14 mouse cellular contexts compared by ENCODE assay signal in genomic region chr14:14631750-14632149, GRCm38 (mm10).
DNase-seq lines count a peak whose midpoint lies in the region; ATAC-seq and TF ChIP-seq lines count a peak whose summit lies in the region.
"Had no signal": no experiment of that assay in that cellular context is flagged by ENCODE, and none has a peak within 500 bp of the region (broad histone marks: within the 10 kb centered on the region; RNA-seq: fewer than 3 reads in every experiment).

No protein-coding gene starts in this region.

- intact Hi-C loops in gastrocnemius, postnatal 14 days (cut with DNase I; ENCODE audit: low total_unique reads): no loop called here

- H3K4me2 ChIP-seq in midbrain, embryonic 14.5 days (ENCODE audit: low read length): no peak overlapping the region
- H3K4me2 ChIP-seq in midbrain, postnatal 0 days (ENCODE audit: low read depth, low read length, poor library complexity, severe bottlenecking): no peak overlapping the region
- H3K4me2 ChIP-seq in myocyte (ENCODE audit: low read depth): peak overlapping the region; percentile 89

- H3K79me2 ChIP-seq in myocyte (ENCODE audit: control insufficient read depth, insufficient read depth): no peaks in the 10 kb centered on the region

- 0 out of 2 replicates have a peak, but pooled peaks have one; percentile 21 for ATAC-seq in midbrain, embryonic 14.5 days (ENCODE audit: low FRiP score, low TSS enrichment)
- no peak for ATAC-seq in midbrain, postnatal 0 days (ENCODE audit: low FRiP score)

- H3ac ChIP-seq in myocyte (ENCODE audit: control insufficient read depth, insufficient read length): no peak overlapping the region

- no peaks in the 10 kb centered on the region for H3K9me3 ChIP-seq in midbrain, embryonic 14.5 days (ENCODE audit: control insufficient read depth, low read length)
- H3K9me3 ChIP-seq in midbrain, postnatal 0 days (ENCODE audit: low read length): no peaks in the 10 kb centered on the region
- H3K9me3 ChIP-seq: embryonic facial prominence, embryonic 12.5 days; forebrain, embryonic 13.5 days; midbrain, embryonic 15.5 days; neural tube, embryonic 12.5 days had no signal

- WGBS in midbrain, embryonic 14.5 days: 51% methylated on average over 6 of the region's 6 CpGs
- WGBS in midbrain, postnatal 0 days: 65% methylated on average over 6 of the region's 6 CpGs

- no peaks in the 10 kb centered on the region for H3K36me3 ChIP-seq in midbrain, embryonic 14.5 days (ENCODE audit: control insufficient read depth, insufficient read depth, low read length)
- H3K36me3 ChIP-seq in midbrain, postnatal 0 days (ENCODE audit: insufficient read depth, low read length): no peaks in the 10 kb centered on the region
- H3K36me3 ChIP-seq in myocyte (ENCODE audit: control insufficient read depth, insufficient read depth): no peaks in the 10 kb centered on the region
- H3K36me3 ChIP-seq: embryonic facial prominence, embryonic 12.5 days; midbrain, embryonic 15.5 days; neural tube, embryonic 12.5 days had no signal

- no peak for TF ChIP-seq CTCF in midbrain, postnatal 0 days (IDR thresholded peaks at IDR 0.05)

- no peak overlapping the region for H3K27ac ChIP-seq in midbrain, embryonic 14.5 days (replicated peaks; ENCODE audit: low read depth, low read length)
- H3K27ac ChIP-seq in midbrain, postnatal 0 days (ENCODE audit: low read depth, low read length): no peak overlapping the region
- H3K27ac ChIP-seq: forebrain, embryonic 13.5 days; midbrain, embryonic 15.5 days; neural tube, embryonic 12.5 days had no signal

- H3K4me1 ChIP-seq in midbrain, embryonic 14.5 days (ENCODE audit: control insufficient read depth, insufficient read depth, low read length): peaks cover 14% of the 10 kb centered on the region
- peaks cover 4% of the 10 kb centered on the region; the same call in 1 of the 2 replicates for H3K4me1 ChIP-seq in midbrain, postnatal 0 days (ENCODE audit: insufficient read depth, low read length)

- DNase-seq in embryo, embryonic 9.5 days (ENCODE audit: extremely low spot score): peak; percentile 6
- DNase-seq in embryo, embryonic 10 days (ENCODE audit: low spot score): no peak
- DNase-seq in midbrain, embryonic 14.5 days: no peak
- no peak for DNase-seq in midbrain, postnatal 0 days (ENCODE audit: low spot score)
- DNase-seq in liver: peak; percentile 10
- DNase-seq in urinary bladder, postnatal 14 days (ENCODE audit: low spot score): no peak
- no peak for DNase-seq in gastrocnemius, postnatal 14 days
- DNase-seq: cerebellum, adult 18-20 months; kidney, adult 9 months had no signal

- no peaks in the 10 kb centered on the region for H3K27me3 ChIP-seq in midbrain, embryonic 14.5 days (ENCODE audit: control insufficient read depth, insufficient read depth, low read length)
- no peaks in the 10 kb centered on the region for H3K27me3 ChIP-seq in midbrain, postnatal 0 days (ENCODE audit: insufficient read depth, low read length)
- H3K27me3 ChIP-seq in myocyte (ENCODE audit: control insufficient read depth, insufficient read depth, insufficient read length): no peaks in the 10 kb centered on the region
- H3K27me3 ChIP-seq: embryonic facial prominence, embryonic 12.5 days; forebrain, embryonic 13.5 days; neural tube, embryonic 12.5 days had no signal

- H3K4me3 ChIP-seq in midbrain, embryonic 14.5 days (replicated peaks; ENCODE audit: low read depth, low read length): no peak overlapping the region
- no peak overlapping the region for H3K4me3 ChIP-seq in midbrain, postnatal 0 days (ENCODE audit: low read depth, low read length)
- H3K4me3 ChIP-seq in myocyte: no peak overlapping the region

- no peak overlapping the region for H3K9ac ChIP-seq in midbrain, embryonic 14.5 days (replicated peaks; ENCODE audit: low read length)
- no peak overlapping the region for H3K9ac ChIP-seq in midbrain, postnatal 0 days (replicated peaks; ENCODE audit: low read length, poor library complexity, severe bottlenecking)
- H3K9ac ChIP-seq: midbrain, embryonic 15.5 days; neural tube, embryonic 12.5 days had no signal

- no peak for TF ChIP-seq POLR2A in myocyte (IDR thresholded peaks at IDR 0.05; ENCODE audit: insufficient read length, low read depth)

TF ChIP-seq in myocyte, 11 proteins besides CTCF, POLR2A, EP300 and RAD21:
- TF ChIP-seq REST (IDR thresholded peaks at IDR 0.05; ENCODE audit: insufficient read depth, insufficient read length) (no peak), USF1 (IDR thresholded peaks at IDR 0.05; ENCODE audit: low read depth) (no peak), SRF (IDR thresholded peaks at IDR 0.05; ENCODE audit: control insufficient read depth, insufficient read length, low read depth) (no peak), TCF12 (IDR thresholded peaks at IDR 0.05; ENCODE audit: insufficient read depth, poor library complexity, severe bottlenecking) (no peak), MAX (IDR thresholded peaks at IDR 0.05; ENCODE audit: low read depth) (no peak), E2F4 (IDR thresholded peaks at IDR 0.05; ENCODE audit: insufficient read depth) (no peak), MYOG (IDR thresholded peaks at IDR 0.05; ENCODE audit: control insufficient read depth in 1 of 3, insufficient read depth in 1 of 3, insufficient read length in 2 of 3, low read depth in 2 of 3) (no peak), CEBPB (IDR thresholded peaks at IDR 0.05; ENCODE audit: insufficient read depth, poor library complexity, severe bottlenecking) (no peak), POLR2AphosphoS2 (IDR thresholded peaks at IDR 0.05; ENCODE audit: insufficient read length, low read depth) (no peak), MYOD1 (IDR thresholded peaks at IDR 0.05; ENCODE audit: control insufficient read depth in 1 of 3, insufficient read length in 2 of 3, low read depth in 2 of 3) (no peak), TCF3 (IDR thresholded peaks at IDR 0.05; ENCODE audit: insufficient read length, low read depth) (no peak)

Comparison
In these comparisons a context has a peak if more than half of its experiments do, and no peak if none do; other contexts are left out.
1. DNase-seq: peak in embryo, embryonic 9.5 days (single experiment) and liver (single experiment); none in embryo, embryonic 10 days (single experiment), midbrain, embryonic 14.5 days (single experiment), midbrain, postnatal 0 days (single experiment), urinary bladder, postnatal 14 days (single experiment) and gastrocnemius, postnatal 14 days (single experiment).